Comparison of ENCODE assay signal across 8 mouse cellular contexts in the genomic region with DNA sequence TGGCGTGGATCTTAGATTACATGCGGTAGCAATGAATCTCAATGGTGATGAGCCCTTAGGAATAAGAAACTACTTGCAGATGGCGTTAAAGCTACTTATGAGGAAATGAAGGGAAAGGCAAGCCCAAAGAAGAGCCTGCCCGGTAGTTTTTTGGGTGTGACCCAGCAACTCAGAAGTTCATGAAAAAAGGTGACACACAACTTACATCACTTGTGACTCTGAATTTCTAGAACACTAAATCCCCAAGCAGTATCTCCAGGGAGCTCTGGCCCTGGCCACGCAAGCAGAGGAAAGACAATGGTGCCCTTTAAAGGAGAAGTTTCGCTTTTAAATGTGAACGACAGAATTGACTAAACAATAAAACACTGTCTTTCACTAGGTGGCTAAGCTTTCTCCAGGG. TPM values are rescaled to one million over a fixed set of nuclear protein-coding genes. Genes with fewer than 3 reads are reported as not detected.
DNase-seq lines count a peak whose midpoint lies in the region; ATAC-seq lines count a peak whose summit lies in the region.

No protein-coding gene starts in this region.

- peak overlapping the region; percentile 75 for H3K9ac ChIP-seq in neural tube, embryonic 11.5 days (ENCODE audit: low read length)
- H3K9ac ChIP-seq in limb, embryonic 12.5 days (replicated peaks), result peak overlapping the region; percentile 72

- peaks cover 27% of the 10 kb centered on the region for H3K36me3 ChIP-seq in neural tube, embryonic 11.5 days (ENCODE audit: control insufficient read depth, insufficient read depth, low read length)
- H3K36me3 ChIP-seq in limb, embryonic 12.5 days, result peaks cover 68% of the 10 kb centered on the region
- 0 out of 2 replicates have a peak, but pooled peaks cover 2% of the 10 kb centered on the region for H3K36me3 ChIP-seq in splenic B cell, adult 2 months (ENCODE audit: control insufficient read depth, insufficient read depth, low read length, poor library complexity, severe bottlenecking)

- H3K4me3 ChIP-seq in neural tube, embryonic 11.5 days (ENCODE audit: low read depth, low read length), result peak overlapping the region; percentile 89
- peak overlapping the region; percentile 80 for H3K4me3 ChIP-seq in limb, embryonic 12.5 days (replicated peaks)

- WGBS in neural tube, embryonic 11.5 days, result 12% methylated on average over 7 of the region's 7 CpGs
- WGBS in limb, embryonic 12.5 days, result 12% methylated on average over 7 of the region's 7 CpGs

- DNase-seq in adrenal gland, postnatal 14 days, result peak; percentile 40
- DNase-seq in adrenal gland, postnatal 10 days, result no peak
- DNase-seq in neural tube, embryonic 11.5 days (ENCODE audit: low spot score), result no peak
- no peak for DNase-seq in neural tube, embryonic 10.5 days (ENCODE audit: extremely low spot score, low spot score)
- peak; percentile 28 for DNase-seq in splenic B cell, adult 2 months (ENCODE audit: low read depth, low spot score)
- no peak for DNase-seq in Muller cell, postnatal 12 days (ENCODE audit: inconsistent ontology term)
- no peak for DNase-seq in T-cell, adult 2 months (ENCODE audit: low spot score)

- peaks cover 13% of the 10 kb centered on the region for H3K4me1 ChIP-seq in neural tube, embryonic 11.5 days (ENCODE audit: control insufficient read depth, insufficient read depth, low read length)
- H3K4me1 ChIP-seq in limb, embryonic 12.5 days (replicated peaks), result peaks cover 20% of the 10 kb centered on the region

- H3K27ac ChIP-seq in neural tube, embryonic 11.5 days (ENCODE audit: low read depth, low read length), result peak overlapping the region; percentile 69
- H3K27ac ChIP-seq in limb, embryonic 12.5 days, result peak overlapping the region; percentile 87

- no peaks in the 10 kb centered on the region for H3K9me3 ChIP-seq in neural tube, embryonic 11.5 days (ENCODE audit: control insufficient read depth, low read length)
- no peaks in the 10 kb centered on the region for H3K9me3 ChIP-seq in limb, embryonic 12.5 days

- H3K4me2 ChIP-seq in neural tube, embryonic 11.5 days (ENCODE audit: low read depth), result peak overlapping the region; percentile 77
- peak overlapping the region; percentile 80 for H3K4me2 ChIP-seq in limb, embryonic 12.5 days

- no peaks in the 10 kb centered on the region for H3K27me3 ChIP-seq in neural tube, embryonic 11.5 days (ENCODE audit: control insufficient read depth, insufficient read depth, low read length)
- no peaks in the 10 kb centered on the region for H3K27me3 ChIP-seq in limb, embryonic 12.5 days
- H3K27me3 ChIP-seq in splenic B cell, adult 2 months (ENCODE audit: control insufficient read depth, insufficient read depth, low read length, poor library complexity, severe bottlenecking), result no peaks in the 10 kb centered on the region

- no peak for ATAC-seq in neural tube, embryonic 11.5 days (ENCODE audit: insufficient read depth, low FRiP score, low TSS enrichment)
- ATAC-seq in limb, embryonic 12.5 days (ENCODE audit: insufficient number of reproducible peaks, insufficient read depth, low FRiP score, low TSS enrichment, low read depth), result no peak

RNA-seq across cellular contexts. Expression of a gene that starts 0.6 kb away (rescaled TPM):
- total RNA-seq in adrenal gland, postnatal 14 days (2021), result 26.8 and 32.1 TPM in 2 replicates
- total RNA-seq in adrenal gland, postnatal 10 days (2021), result 10 to 100 TPM; 23.1 to 24.8 TPM
- 13.3 and 15.6 TPM in 2 replicates for polyA plus RNA-seq in neural tube, embryonic 11.5 days (2014; fragmentation: Nextera tagmentation; extraction: Ambion mirVana)
- 33.5 and 36.2 TPM in 2 replicates for polyA plus RNA-seq in limb, embryonic 12.5 days (2016; fragmentation: Nextera tagmentation; extraction: Ambion mirVana)

RNA-seq across cellular contexts. Expression of a gene that starts 7.2 kb away (rescaled TPM):
- 42.8 and 50.4 TPM in 2 replicates for total RNA-seq in adrenal gland, postnatal 14 days (2021)
- total RNA-seq in adrenal gland, postnatal 10 days (2021), result 10 to 100 TPM; 49.3 to 50.2 TPM
- polyA plus RNA-seq in neural tube, embryonic 11.5 days (2014; fragmentation: Nextera tagmentation; extraction: Ambion mirVana), result 87.2 and 96.8 TPM in 2 replicates
- polyA plus RNA-seq in limb, embryonic 12.5 days (2016; fragmentation: Nextera tagmentation; extraction: Ambion mirVana), result 62.4 and 66.5 TPM in 2 replicates

RNA-seq across cellular contexts. Expression of a gene that starts 7.3 kb away (rescaled TPM):
- 490 and 536 TPM in 2 replicates for total RNA-seq in adrenal gland, postnatal 14 days (2021)
- total RNA-seq in adrenal gland, postnatal 10 days (2021), result 100 to 1,000 TPM; 516 to 520 TPM
- 641 and 663 TPM in 2 replicates for polyA plus RNA-seq in neural tube, embryonic 11.5 days (2014; fragmentation: Nextera tagmentation; extraction: Ambion mirVana)
- polyA plus RNA-seq in limb, embryonic 12.5 days (2016; fragmentation: Nextera tagmentation; extraction: Ambion mirVana), result 600 and 634 TPM in 2 replicates

RNA-seq across cellular contexts. Expression of a gene that starts 12.9 kb away (rescaled TPM):
- 33.0 and 35.2 TPM in 2 replicates for total RNA-seq in adrenal gland, postnatal 14 days (2021)
- 10 to 100 TPM; 27.1 to 29.8 TPM for total RNA-seq in adrenal gland, postnatal 10 days (2021)
- polyA plus RNA-seq in neural tube, embryonic 11.5 days (2014; fragmentation: Nextera tagmentation; extraction: Ambion mirVana), result 46.2 and 50.3 TPM in 2 replicates
- polyA plus RNA-seq in limb, embryonic 12.5 days (2016; fragmentation: Nextera tagmentation; extraction: Ambion mirVana), result 45.5 and 48.3 TPM in 2 replicates

RNA-seq across cellular contexts. Expression of a gene that starts 13.0 kb away (rescaled TPM):
- total RNA-seq in adrenal gland, postnatal 14 days (2021), result 81.6 and 84.1 TPM in 2 replicates
- total RNA-seq in adrenal gland, postnatal 10 days (2021), result 10 to 100 TPM; 78.4 to 81.5 TPM
- 45.9 and 48.7 TPM in 2 replicates for polyA plus RNA-seq in neural tube, embryonic 11.5 days (2014; fragmentation: Nextera tagmentation; extraction: Ambion mirVana)
- polyA plus RNA-seq in limb, embryonic 12.5 days (2016; fragmentation: Nextera tagmentation; extraction: Ambion mirVana), result 53.7 and 54.2 TPM in 2 replicates

Comparison
In these comparisons a context has a peak if more than half of its experiments do, and no peak if none do; other contexts are left out.
1. DNase-seq: peak in adrenal gland, postnatal 14 days (single experiment) and splenic B cell, adult 2 months (single experiment); none in adrenal gland, postnatal 10 days (single experiment), neural tube, embryonic 11.5 days (single experiment), neural tube, embryonic 10.5 days (single experiment), Muller cell, postnatal 12 days (single experiment) and T-cell, adult 2 months (single experiment).